Mouse (Mus musculus) bone marrow macrophage, adult 2 months (primary cell): ENCODE measurements around the gene Pcbp3.

Experiments
- CTCF ChIP-seq: IDR thresholded peaks from 2 replicates; pipeline ENCODE4 v1.5.1; 2012; ENCODE audit warnings: low read depth, mild to moderate bottlenecking, low read length, moderate library complexity
- POLR2A ChIP-seq: IDR thresholded peaks from 2 replicates; pipeline ENCODE4 v1.6.1; 2012; ENCODE audit warnings: mild to moderate bottlenecking, low read depth, low read length, borderline replicate concordance

- TF ChIP-seq CTCF (no peak), POLR2A (no peak)
These were observed 145.3 kb downstream of the Pcbp3 start for GRCm38 (mm10) chr10:76816436-76816835.
